Mouse (Mus musculus) right cerebral cortex, adult 18-20 months (tissue): ENCODE measurements around the gene Rsbn1l.
A peak's percentile ranks its signal among the peaks of the same experiment; 100 is the strongest.

Source experiments
- DNase-seq: peaks from one replicate; pipeline ENCODE4 v3.0.0; 2022; ENCODE audit warnings: mixed read lengths

Rsbn1l gene

DNA sequence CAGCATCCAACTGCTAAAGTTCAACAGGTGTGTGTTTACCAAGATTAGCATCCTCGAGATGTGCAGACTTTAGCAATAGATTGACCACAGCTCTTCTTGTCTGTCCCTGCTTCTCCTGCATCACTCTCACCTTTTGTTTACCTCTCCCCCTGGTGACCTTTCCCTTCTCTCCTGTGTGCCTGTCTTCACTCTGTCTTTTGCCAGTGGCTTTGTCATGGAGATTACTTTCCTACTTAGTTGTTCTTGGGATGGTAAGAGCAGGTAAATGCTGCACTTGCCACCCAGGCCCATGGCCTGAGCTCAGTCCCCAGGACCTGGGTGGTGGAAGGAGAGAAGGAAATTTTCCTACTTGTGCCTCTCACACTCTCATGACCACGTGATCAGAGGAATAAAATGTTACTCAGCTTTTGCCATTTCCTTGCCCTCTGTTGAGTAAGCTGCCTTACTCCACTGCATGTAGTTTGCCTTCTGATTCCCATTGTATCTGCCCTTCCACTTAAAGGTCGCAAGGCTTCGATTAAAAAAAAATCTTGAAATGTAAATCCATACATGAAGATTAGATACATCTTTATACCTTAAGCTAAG lies 72.1 kb downstream of the Rsbn1l start:
- no peak for DNase-seq

DNA sequence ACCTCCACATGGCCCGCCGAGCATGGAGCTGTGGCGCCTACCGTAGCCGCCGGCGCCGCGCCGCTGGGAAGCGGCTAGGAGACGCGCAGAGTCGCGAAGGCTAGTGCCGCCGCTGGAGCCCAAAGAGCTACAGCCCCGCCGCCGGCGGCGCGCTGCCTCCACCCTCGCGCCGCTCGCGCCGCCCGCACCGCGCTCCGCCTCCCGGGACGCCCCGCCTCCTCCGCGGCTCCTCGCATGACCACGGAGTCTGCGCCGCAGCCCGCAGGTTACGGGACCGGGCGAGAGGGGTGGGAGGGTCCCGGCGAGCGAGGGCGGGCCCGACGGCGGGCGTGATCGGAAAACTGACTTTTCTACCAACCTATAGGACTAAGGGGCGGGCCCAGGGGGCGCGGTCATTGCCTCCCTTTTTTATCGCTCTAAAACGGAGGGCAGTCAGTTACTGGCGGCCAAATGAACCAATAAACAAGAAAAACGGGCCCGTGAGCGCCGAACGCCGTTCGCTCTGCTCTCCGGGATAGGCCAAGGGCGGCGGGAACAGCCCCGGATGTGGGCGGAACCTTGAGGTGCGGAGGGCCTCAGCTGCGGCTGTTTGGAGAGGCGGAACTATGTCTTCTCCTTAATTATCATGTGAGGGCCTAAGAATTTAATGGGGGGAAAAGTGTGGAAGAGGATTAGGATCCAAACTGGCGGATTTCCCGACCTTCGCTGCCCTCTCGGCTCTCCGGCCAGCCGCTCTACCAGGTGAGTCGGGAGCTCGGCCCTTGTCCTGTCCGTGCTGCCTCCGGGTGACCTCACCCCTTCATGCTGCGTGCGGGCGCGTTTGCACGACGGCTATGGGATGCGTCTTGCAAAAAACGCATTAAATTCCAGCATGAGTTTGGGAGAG lies 74.0 kb downstream of the Rsbn1l start, which contains the start of the genes Phtf2 and Tmem60:
Gene Phtf2 (minus strand): TSS at position 210 of the 886 bp plus-strand sequence.
Gene Tmem60 (plus strand): TSS at position 277 of the 886 bp plus-strand sequence.
- peak; percentile 99 for DNase-seq

DNA sequence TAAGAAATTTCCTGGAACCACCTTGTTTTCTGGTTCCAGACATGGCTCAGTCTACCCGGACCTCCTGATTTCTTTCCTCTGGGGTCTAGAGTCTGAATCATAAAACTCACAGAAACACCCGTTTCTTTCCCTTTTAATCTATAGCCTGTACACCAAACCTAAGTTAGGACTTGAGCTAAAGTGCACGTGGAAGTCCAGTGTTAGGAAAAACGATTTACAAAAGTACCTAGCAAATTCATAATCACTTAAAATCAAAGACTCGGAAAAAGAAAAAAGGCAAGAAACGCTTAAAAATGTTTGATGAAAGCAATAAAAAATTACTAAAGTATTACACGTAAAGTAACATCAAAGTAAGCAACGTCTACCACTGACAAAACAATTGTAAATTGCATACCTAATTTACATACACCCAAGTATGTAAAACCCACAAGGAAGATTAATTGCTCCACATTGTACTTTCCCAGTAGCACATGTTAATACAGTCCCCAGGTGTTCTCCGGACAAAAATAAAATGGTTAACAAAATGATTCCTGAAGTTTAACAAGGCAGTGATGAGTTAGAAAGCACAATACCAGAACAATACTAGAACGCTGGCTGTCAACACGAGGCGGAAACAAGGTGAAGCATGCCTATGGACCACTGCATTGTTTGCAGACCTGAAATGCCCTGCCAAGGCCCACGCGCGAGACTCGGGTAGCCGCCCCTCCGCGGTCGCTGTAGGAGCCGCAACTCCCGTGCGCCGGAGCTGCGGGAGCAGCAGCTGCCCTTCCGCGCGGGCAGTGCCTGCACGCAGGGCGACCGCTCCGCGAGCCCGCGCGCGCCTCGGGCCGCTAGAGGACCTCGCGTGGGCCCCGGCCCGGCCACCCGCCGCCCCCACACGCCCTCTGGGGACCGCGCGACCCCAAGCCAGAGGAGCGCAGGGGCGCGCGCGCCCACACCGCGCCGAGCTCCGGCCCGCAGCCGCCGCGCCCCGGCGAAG lies 75.1 kb downstream of the Rsbn1l start:
- DNase-seq = peak; percentile 68

DNA sequence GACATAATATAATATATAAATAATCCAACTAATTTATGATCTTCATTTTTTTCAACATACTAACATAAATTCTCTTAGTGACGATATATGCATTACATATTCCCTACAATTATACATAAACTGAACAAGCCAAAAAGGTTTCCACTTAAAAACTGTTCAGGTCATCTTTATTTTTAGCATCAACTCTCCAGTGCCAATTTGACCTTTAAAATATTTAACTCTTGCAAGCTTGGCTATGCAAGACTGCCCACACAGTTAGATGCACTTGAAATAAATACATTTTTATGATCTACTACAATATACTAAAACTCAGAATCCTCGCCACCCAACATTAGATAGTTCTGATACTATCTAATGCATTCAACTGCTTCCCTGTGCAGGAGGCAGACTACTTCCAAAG lies 75.8 kb downstream of the Rsbn1l start:
- DNase-seq = no peak

DNA sequence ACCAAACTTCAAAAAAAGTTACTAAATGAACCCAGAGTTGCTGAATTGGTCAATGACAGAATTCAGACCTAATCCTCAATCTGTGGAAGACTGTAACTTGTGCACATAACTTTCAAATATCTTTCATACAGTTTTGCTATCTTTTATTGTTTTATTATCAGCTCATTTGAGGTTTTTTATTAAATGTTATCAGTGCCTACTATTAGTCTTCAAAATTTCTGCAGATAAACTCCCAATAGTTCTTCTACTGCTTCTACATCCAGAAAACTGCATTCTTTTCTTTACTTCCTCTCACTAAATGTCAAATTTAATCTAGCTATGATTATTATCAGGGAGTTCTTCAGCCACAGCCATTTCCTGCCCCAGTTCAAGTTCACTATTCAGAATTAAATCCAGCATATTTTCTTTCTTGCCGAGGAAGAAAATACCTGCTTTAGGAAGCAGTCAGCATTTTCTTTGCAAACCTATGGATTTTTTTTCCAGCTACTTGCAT lies 79.2 kb downstream of the Rsbn1l start:
- no peak for DNase-seq

DNA sequence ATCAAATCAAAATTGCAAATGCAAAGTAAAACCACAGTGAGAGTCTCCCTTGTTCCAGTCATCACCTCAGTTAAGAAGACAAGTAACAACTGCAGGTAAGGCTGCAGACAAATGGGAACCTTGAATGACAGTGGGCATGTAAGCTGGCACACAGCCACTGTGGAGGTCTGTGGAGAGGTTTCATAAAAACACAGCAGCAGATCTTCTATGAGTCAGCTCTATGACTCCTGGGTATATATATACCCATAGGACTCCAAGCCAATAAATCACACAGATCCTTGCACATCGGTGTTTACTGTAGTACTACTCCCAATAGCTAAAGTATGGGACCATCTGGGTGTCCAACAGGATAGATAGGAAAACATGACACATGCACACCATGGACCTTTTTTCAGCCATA lies 83.1 kb downstream of the Rsbn1l start:
- DNase-seq = no peak

DNA sequence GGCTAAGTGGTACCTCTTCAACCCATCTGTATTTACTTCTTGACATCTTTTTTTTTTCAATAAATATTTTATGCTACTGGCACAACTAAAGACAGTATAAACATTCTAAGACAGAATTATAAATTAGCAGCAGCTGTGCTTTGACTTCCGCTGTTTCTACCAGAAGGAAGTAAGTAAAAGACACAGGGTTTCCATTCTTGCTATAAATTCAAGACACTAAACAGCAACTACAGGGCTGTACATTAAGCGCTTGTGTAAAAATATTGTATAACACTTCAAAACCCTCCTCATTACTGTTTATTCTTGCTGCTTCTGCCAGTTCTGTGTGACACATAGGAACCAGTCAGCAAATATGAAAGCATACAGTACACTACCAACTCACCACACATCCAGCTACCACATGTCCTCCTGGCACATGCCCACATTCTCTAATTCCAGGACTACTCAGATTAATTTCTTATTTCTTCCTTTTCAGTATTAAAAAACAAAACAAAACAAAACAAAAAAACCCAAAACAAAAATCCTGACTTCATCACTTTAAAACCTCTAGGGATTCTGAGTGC lies 90.9 kb downstream of the Rsbn1l start:
- DNase-seq = no peak

DNA sequence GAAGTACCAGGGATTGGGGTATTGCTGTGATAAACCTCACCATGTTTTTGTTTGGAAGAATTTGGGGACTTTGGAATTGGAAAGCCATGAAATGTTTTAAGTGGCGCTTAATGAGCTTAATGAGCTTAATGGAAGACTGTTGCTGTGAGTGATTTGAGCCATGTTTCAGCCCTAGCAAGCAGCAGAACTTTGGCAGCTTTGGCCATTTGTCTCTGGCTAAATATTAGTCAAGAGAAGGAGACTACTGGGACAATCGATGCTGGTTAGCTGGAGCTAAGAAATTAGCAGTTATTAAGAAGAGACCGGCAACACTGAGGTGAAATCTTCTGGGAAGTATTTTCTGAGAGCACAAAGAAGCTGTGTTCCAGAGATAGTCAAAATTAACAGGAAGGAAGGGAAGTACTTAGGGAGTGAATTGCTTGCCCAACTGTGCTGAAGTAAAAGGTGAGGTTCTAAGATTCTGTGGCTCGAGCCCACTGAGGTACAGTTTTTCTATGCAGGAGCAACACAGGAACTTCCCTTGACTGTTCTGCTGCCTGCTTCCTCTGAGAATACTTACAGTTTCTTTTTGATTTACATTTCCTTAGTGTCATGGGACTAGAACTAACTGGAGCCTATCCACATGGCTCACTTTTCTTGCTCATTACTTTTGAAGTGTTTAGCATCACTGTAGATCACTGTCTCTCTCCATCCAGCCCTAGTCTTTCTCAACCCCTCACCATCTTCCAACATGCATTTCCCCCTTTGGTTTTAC lies 91.8 kb downstream of the Rsbn1l start:
- DNase-seq = no peak

DNA sequence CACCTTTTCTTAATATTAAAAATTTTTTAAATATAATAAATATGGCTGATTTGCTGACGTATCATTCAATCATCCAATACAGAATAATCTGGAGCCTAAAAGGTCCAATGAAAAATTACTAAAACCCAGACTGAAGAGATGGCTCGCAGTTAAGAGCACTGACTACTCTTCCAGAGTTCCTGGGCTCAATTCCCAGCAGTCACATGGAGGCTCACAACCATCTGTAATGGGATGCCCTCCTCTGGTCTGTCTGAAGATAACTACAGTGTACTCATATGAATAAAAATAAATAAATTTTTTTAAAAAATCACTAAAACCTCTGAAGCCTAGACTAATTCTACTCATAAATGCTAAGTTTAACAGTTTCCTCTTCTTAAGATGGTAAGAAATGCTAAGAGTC lies 94.3 kb downstream of the Rsbn1l start:
- DNase-seq = no peak

DNA sequence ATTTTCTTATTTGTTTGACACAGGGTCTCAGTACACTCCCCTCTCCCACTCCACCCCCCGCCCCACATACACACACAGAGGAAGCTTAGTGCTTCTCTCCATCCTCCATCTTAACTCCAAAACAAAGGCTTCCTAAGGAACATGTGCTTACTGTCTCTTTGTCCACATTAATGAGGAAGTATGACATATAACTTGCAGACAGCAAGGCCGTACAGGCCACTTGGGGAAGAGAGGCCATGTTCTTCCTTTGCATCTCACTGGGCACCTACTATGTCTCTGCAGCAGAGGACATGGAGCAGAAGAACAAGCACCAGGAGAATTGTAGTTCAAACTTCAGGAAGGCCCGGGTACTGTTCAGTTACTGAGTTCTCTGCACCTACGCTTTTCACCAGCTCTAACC lies 95.6 kb downstream of the Rsbn1l start:
- DNase-seq = no peak

DNA sequence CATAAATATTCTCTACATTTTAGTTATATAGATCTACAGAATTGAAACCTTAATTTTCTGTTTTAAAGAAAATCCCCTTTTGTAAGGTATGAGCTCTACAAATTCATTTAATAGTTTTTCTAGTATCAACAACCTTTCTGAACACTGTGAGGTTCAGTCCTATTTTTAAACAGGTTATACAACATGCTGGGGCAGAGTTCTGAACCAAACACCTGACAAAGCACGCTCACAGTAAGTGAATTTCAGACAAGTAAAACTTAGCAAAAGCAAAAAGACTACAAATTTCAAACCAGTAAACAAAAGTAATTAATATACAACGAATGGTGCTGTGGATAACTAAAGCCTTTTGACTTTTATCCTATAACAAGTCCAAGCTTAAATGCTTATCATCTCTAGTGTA lies 97.8 kb downstream of the Rsbn1l start:
- DNase-seq = no peak

DNA sequence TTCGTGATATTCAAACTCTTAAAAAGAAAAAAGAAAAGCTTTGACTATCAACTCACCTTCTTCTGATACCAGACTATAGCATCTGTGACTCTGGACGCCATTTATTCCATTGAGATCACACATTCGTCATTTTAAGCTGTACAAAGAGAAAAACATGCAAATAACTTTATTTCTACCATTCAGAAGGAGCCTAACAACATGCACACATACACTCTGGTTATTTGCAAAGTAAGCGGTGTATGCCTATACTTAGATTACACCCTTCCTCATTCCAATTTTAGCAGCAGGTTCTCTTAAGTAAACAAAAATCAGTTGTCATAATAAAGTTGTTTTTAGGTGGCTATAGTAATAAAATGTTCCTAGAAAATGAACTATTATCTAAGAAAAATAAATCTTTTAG lies 101.1 kb downstream of the Rsbn1l start:
- no peak for DNase-seq

DNA sequence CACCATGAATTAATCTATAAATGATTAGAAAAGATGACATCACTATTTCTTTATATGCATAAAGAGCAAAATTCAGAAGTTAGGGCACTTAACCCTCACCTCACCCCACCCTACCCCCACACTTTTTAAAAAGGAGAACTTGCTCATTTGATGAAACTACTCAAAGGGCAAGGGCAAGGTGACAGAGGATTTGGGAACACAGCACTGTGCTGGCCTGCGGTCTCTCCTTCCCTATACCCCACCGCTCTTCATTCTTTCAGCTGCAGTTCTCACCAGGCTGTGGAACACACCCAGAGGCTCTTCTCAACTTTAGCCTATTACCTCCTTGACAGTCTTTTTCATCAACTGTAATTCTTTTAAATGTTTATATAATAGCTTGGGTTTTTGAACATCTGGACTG lies 109.2 kb downstream of the Rsbn1l start:
- no peak for DNase-seq

DNA sequence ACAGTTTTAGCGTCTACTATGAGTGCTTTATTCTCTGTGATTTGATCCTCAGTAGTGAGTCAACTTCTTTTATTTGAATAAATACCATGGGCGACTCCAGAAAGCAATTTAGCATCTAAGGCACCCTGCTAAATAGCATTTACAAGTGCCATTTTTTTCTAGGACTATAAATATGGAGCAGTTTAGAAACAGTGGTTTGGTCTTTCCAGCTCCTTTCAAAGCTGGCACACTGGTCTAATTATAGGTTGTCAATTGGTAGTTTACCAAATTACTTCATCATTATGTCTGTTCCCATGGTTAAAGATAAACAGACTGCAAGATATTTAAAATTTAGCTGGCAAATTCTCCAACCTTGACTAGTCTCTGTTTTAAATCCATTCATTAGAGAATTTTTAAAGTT lies 112.4 kb downstream of the Rsbn1l start:
- DNase-seq = no peak

DNA sequence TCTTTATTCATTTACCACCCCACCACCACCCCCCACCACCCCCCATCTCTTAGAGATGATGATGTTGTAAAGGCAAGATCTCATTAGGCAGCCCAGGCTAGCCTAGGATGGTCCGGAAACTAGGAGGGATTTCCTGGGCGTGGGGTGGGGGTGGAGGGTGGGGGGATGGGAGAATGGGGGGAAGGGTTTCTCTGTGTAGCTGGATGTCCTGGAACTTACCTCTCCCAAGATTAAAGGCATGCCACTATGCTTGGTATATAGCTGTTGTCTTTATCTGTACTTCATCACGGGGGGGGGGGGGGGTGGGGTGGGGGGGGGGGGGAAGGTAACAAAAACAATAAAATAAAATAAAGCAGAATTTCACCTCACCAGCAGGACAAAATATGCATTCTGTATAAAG lies 112.8 kb downstream of the Rsbn1l start:
- DNase-seq = no peak
